Mouse (Mus musculus) CH12.LX (cell line): ENCODE data around the gene Hcrtr1. TPM values are rescaled to one million over a fixed set of nuclear protein-coding genes. Genes with fewer than 3 reads are reported as not detected.

ENCODE experiments used
- DNase-seq: peaks from one replicate; pipeline ENCODE4 v3.0.0-alpha.2; 2013; ENCODE audit errors: extremely low read depth
- H3K27ac ChIP-seq: 2 replicates; pipeline ENCODE4 v1.5.1; 2012; ENCODE audit warnings: low read depth, mild to moderate bottlenecking, control low read depth, moderate library complexity; ENCODE audit not compliant: insufficient read depth
- H3K27me3 ChIP-seq: replicated peaks from 2 replicates; pipeline ENCODE3; 2012; ENCODE audit warnings: inconsistent platforms
- H3K36me3 ChIP-seq, 2 experiments: replicated peaks in 1 of 2; 2 replicates each; pipeline versions ENCODE3 to v1.6.1; 2012; ENCODE audit warnings: inconsistent platforms in 1 of 2, low read length in 1 of 2, mild to moderate bottlenecking in 1 of 2, mixed read lengths in 1 of 2, moderate library complexity in 1 of 2; ENCODE audit not compliant: control insufficient read depth in 1 of 2, insufficient read depth in 1 of 2
- H3K4me1 ChIP-seq, 2 experiments: 2 replicates each; pipeline ENCODE4 v1.6.1; 2012; ENCODE audit warnings: inconsistent platforms in 1 of 2, moderate library complexity in 1 of 2; ENCODE audit not compliant: insufficient read depth in 2 of 2, control insufficient read depth in 1 of 2
- H3K4me2 ChIP-seq: 2 replicates; pipeline ENCODE4 v1.6.1; 2012; ENCODE audit warnings: low read depth, mild to moderate bottlenecking, control low read depth; ENCODE audit not compliant: poor library complexity, insufficient read depth, severe bottlenecking
- H3K4me3 ChIP-seq, 3 experiments: fragments of 150-350 bp in 1 of 3; sonication (generic) in 1 of 3; replicated peaks in 1 of 3; 2 replicates each; pipeline versions ENCODE3 to v1.5.1; 2011 to 2012; ENCODE audit warnings: low read depth in 2 of 3, low read length in 2 of 3, mild to moderate bottlenecking in 2 of 3, moderate library complexity in 2 of 3, control low read depth in 1 of 3, improper control_type of control experiment in 1 of 3, inconsistent platforms in 1 of 3, mixed read lengths in 1 of 3; ENCODE audit not compliant: poor library complexity in 1 of 3
- H3K79me2 ChIP-seq: replicated peaks from 2 replicates; pipeline ENCODE4 v1.6.1; 2012; ENCODE audit warnings: mild to moderate bottlenecking, moderate library complexity; ENCODE audit not compliant: control insufficient read depth, poor library complexity, insufficient read depth, severe bottlenecking; ENCODE audit errors: extremely low read depth
- H3K9ac ChIP-seq: 2 replicates; pipeline ENCODE4 v1.6.1; 2012; ENCODE audit warnings: low read depth, mild to moderate bottlenecking, control low read depth, moderate library complexity; ENCODE audit not compliant: insufficient read depth
- H3K9me3 ChIP-seq: replicated peaks from 2 replicates; pipeline ENCODE3; 2012; ENCODE audit warnings: low read length, inconsistent platforms, mixed read lengths
- BHLHE40 ChIP-seq: IDR thresholded peaks from 2 replicates; pipeline ENCODE4 v1.6.1; 2011; ENCODE audit warnings: mild to moderate bottlenecking, low read depth, low read length, improper control_type of control experiment
- CHD1 ChIP-seq: IDR thresholded peaks from 2 replicates; pipeline ENCODE4 v1.6.1; 2012; ENCODE audit warnings: low read depth, low read length, improper control_type of control experiment, inconsistent platforms
- CHD2 ChIP-seq: IDR thresholded peaks from 2 replicates; pipeline ENCODE4 v1.6.1; 2011; ENCODE audit warnings: low read length, improper control_type of control experiment
- E2F4 ChIP-seq: IDR thresholded peaks from 2 replicates; pipeline ENCODE4 v1.6.1; 2011; ENCODE audit warnings: low read depth, low read length, improper control_type of control experiment; ENCODE audit not compliant: insufficient replicate concordance
- ELF1 ChIP-seq: IDR thresholded peaks from 2 replicates; pipeline ENCODE4 v1.6.1; 2014; ENCODE audit warnings: low read depth, mild to moderate bottlenecking, inconsistent platforms, low read length, improper control_type of control experiment
- EP300 ChIP-seq: IDR thresholded peaks from 2 replicates; pipeline ENCODE4 v1.6.1; 2011; ENCODE audit warnings: low read length, improper control_type of control experiment
- GABPA ChIP-seq: IDR thresholded peaks from 2 replicates; pipeline ENCODE4 v1.6.1; 2012; ENCODE audit warnings: low read depth, low read length, improper control_type of control experiment, inconsistent platforms; ENCODE audit not compliant: insufficient replicate concordance
- HCFC1 ChIP-seq: IDR thresholded peaks from 2 replicates; pipeline ENCODE4 v1.6.1; 2012; ENCODE audit warnings: low read depth, mild to moderate bottlenecking, inconsistent platforms, low read length, improper control_type of control experiment
- IRF4 ChIP-seq: IDR thresholded peaks from 2 replicates; pipeline ENCODE4 v1.6.1; 2014; ENCODE audit warnings: low read depth, mild to moderate bottlenecking, inconsistent platforms, low read length, improper control_type of control experiment
- JUN ChIP-seq: IDR thresholded peaks from 2 replicates; pipeline ENCODE4 v1.6.1; 2011; ENCODE audit warnings: low read depth, mild to moderate bottlenecking, low read length, improper control_type of control experiment, moderate library complexity; ENCODE audit not compliant: insufficient read depth
- JUND ChIP-seq: conservative IDR thresholded peaks from 2 replicates; pipeline ENCODE4 v1.6.1; 2011; ENCODE audit warnings: low read depth, low read length, improper control_type of control experiment
- MAX ChIP-seq: IDR thresholded peaks from 2 replicates; pipeline ENCODE4 v1.6.1; 2011; ENCODE audit warnings: low read length, improper control_type of control experiment
- MXI1 ChIP-seq: IDR thresholded peaks from 2 replicates; pipeline ENCODE4 v1.6.1; 2011; ENCODE audit warnings: mild to moderate bottlenecking, low read depth, low read length, improper control_type of control experiment
- MYC ChIP-seq: IDR thresholded peaks from 2 replicates; pipeline ENCODE4 v1.6.1; 2011; ENCODE audit warnings: low read depth, mild to moderate bottlenecking, improper control_type of control experiment, low read length
- NELFE ChIP-seq: IDR thresholded peaks from 2 replicates; pipeline ENCODE4 v1.6.1; 2011; ENCODE audit warnings: low read depth, low read length, improper control_type of control experiment
- NRF1 ChIP-seq: IDR thresholded peaks from 2 replicates; pipeline ENCODE4 v1.6.1; 2014; ENCODE audit warnings: low read depth, mild to moderate bottlenecking, inconsistent platforms, low read length, improper control_type of control experiment, moderate library complexity
- POLR2A ChIP-seq: IDR thresholded peaks from 2 replicates; pipeline ENCODE4 v1.6.1; 2011; ENCODE audit warnings: low read depth, mild to moderate bottlenecking, improper control_type of control experiment, low read length
- RCOR1 ChIP-seq: conservative IDR thresholded peaks from 2 replicates; pipeline ENCODE4 v1.6.1; 2012; ENCODE audit warnings: low read depth, mild to moderate bottlenecking, inconsistent platforms, low read length, improper control_type of control experiment
- SIN3A ChIP-seq: IDR thresholded peaks from 2 replicates; pipeline ENCODE4 v1.6.1; 2012; ENCODE audit warnings: low read length, improper control_type of control experiment, inconsistent platforms
- TBP ChIP-seq: conservative IDR thresholded peaks from 2 replicates; pipeline ENCODE4 v1.6.1; 2011; ENCODE audit warnings: low read depth, low read length, improper control_type of control experiment
- ZNF384 ChIP-seq: IDR thresholded peaks from 2 replicates; pipeline ENCODE4 v1.6.1; 2012; ENCODE audit warnings: low read depth, low read length, improper control_type of control experiment, inconsistent platforms
- dilution Hi-C: fragments of 300-500 bp; cut with MboI; formaldehyde crosslinking; loops from 2 replicates; pipeline ENCODE4 v1.14.3; 2020; ENCODE audit warnings: low sequenced_read_pairs; ENCODE audit not compliant: extremely low pct_unique_long_range_greater_than_20kb, extremely low pct_ligation_motif_present
- in situ Hi-C: fragments of 300-500 bp; cut with MboI; formaldehyde crosslinking; loops from 3 replicates; pipeline ENCODE4 v1.14.3; 2019; ENCODE audit warnings: low sequenced_read_pairs, low pct_ligation_motif_present, low pct_unique_long_range_greater_than_20kb, mixed read lengths
- polyA plus RNA-seq: library from polyadenylated mRNA; unstranded; fragments of >175 nt; gene quantifications from 2 replicates; pipeline ENCODE4 v1.2.1, GENCODE M21; 2012; ENCODE audit warnings: low read depth; ENCODE audit not compliant: insufficient read length
- total RNA-seq, 2 experiments: library from RNA; depleted of rRNA; stranded (reverse); fragments of 300-350 nt in 1 of 2; fragments of >200 nt in 1 of 2; gene quantifications; 2 replicates each; pipeline ENCODE4 v1.2.3; 2012 to 2014

Gene Hcrtr1
- total and polyA plus RNA-seq, 3 experiments: not detected

GRCm38 (mm10) chr4:130107444-130108131 lies 31.6 kb downstream of the Hcrtr1 start:
- in situ Hi-C loops: no loop called here
- peak overlapping the region; percentile 73 to 96 (median 75) for H3K4me3 ChIP-seq
- H3K4me2 ChIP-seq: peak overlapping the region; percentile 60
- peak overlapping the region; percentile 78 for H3K9ac ChIP-seq
- 0 out of 2 replicates have a peak, but pooled peaks have one; percentile 1 for TF ChIP-seq BHLHE40
- no peak for TF ChIP-seq IRF4
- peak; percentile 6; the same call in 1 of the 2 replicates for TF ChIP-seq GABPA
- no peak for TF ChIP-seq E2F4
- no peak for TF ChIP-seq CHD1
- TF ChIP-seq ELF1: peak; percentile 86
- TF ChIP-seq RCOR1: no peak
- TF ChIP-seq CHD2: peak; percentile 76; the same call in 1 of the 2 replicates
- TF ChIP-seq ZNF384: no peak
- no peak for TF ChIP-seq JUN
- no peak for TF ChIP-seq MXI1
- TF ChIP-seq NRF1: no peak; the same call in 1 of the 2 replicates
- TF ChIP-seq EP300: no peak
- peak; percentile 26; the same call in 1 of the 2 replicates for TF ChIP-seq JUND
- 0 out of 2 replicates have a peak, but pooled peaks have one; percentile 22 for TF ChIP-seq NELFE
- TF ChIP-seq SIN3A: peak; percentile 49; the same call in 1 of the 2 replicates
- TF ChIP-seq HCFC1: peak; percentile 79
- TF ChIP-seq POLR2A: peak; percentile 58; the same call in 1 of the 2 replicates
- TF ChIP-seq MYC: 0 out of 2 replicates have a peak, but pooled peaks have one; percentile 29
- no peak for TF ChIP-seq MAX
- no peak for TF ChIP-seq TBP
- peaks cover 3 to 19% of the 10 kb centered on the region in 2 experiments for H3K4me1 ChIP-seq
- H3K9me3 ChIP-seq: peaks cover 4% of the 10 kb centered on the region
- H3K36me3 ChIP-seq: peaks cover 0 to 20% of the 10 kb centered on the region in 2 experiments
- H3K27ac ChIP-seq: no peak overlapping the region
- H3K27me3 ChIP-seq: peaks cover 2% of the 10 kb centered on the region
- peaks cover 3% of the 10 kb centered on the region; the same call in 1 of the 2 replicates for H3K79me2 ChIP-seq
- dilution Hi-C loops: no loop called here
- DNase-seq: peak; percentile 99
